Mouse (Mus musculus) ES-Bruce4 (cell line): ENCODE data around the gene Slc22a8. TPM values are rescaled to one million over a fixed set of nuclear protein-coding genes. Genes with fewer than 3 reads are reported as not detected.

ENCODE experiments used
- H3K27ac ChIP-seq: 2 replicates; pipeline ENCODE4 v1.5.1; 2012; ENCODE audit warnings: low read length, inconsistent platforms; ENCODE audit not compliant: insufficient read depth
- H3K27me3 ChIP-seq: 2 replicates; pipeline ENCODE4 v1.6.1; 2012; ENCODE audit warnings: mild to moderate bottlenecking, low read length, inconsistent platforms; ENCODE audit not compliant: control insufficient read depth, poor library complexity, insufficient read depth, severe bottlenecking
- H3K36me3 ChIP-seq: 2 replicates; pipeline ENCODE4 v1.6.1; 2012; ENCODE audit warnings: inconsistent platforms, mild to moderate bottlenecking, low read length, moderate library complexity; ENCODE audit not compliant: control insufficient read depth, poor library complexity, insufficient read depth, severe bottlenecking
- H3K4me1 ChIP-seq: one replicate; pipeline ENCODE4 v1.8.1; 2011; ENCODE audit warnings: low read length; ENCODE audit not compliant: control insufficient read depth, insufficient read depth
- H3K4me3 ChIP-seq: 2 replicates; pipeline ENCODE4 v1.5.1; 2011; ENCODE audit warnings: low read depth, mild to moderate bottlenecking, low read length
- H3K9ac ChIP-seq: 2 replicates; pipeline ENCODE4 v1.6.1; 2012; ENCODE audit warnings: low read depth, mild to moderate bottlenecking, inconsistent platforms; ENCODE audit not compliant: poor library complexity, severe bottlenecking
- H3K9me3 ChIP-seq: replicated peaks from 2 replicates; pipeline ENCODE4 v1.6.1; 2012; ENCODE audit warnings: mild to moderate bottlenecking, low read length, inconsistent platforms; ENCODE audit not compliant: control insufficient read depth, poor library complexity, insufficient read depth, severe bottlenecking
- CTCF ChIP-seq: IDR thresholded peaks from one replicate; pipeline ENCODE4 v1.8.1; 2011; ENCODE audit warnings: low read depth, low read length
- EP300 ChIP-seq: IDR thresholded peaks from 2 replicates; pipeline ENCODE4 v1.6.1; 2011; ENCODE audit warnings: low read depth, low read length; ENCODE audit not compliant: insufficient read depth
- POLR2A ChIP-seq: IDR thresholded peaks from one replicate; pipeline ENCODE4 v1.8.1; 2011; ENCODE audit warnings: low read length; ENCODE audit not compliant: insufficient read depth
- polyA plus RNA-seq: library from polyadenylated mRNA; stranded (reverse); fragments of >200 nt; gene quantifications from 2 replicates; pipeline ENCODE4 v1.2.4, GENCODE M21; 2011; ENCODE audit warnings: low read depth; ENCODE audit not compliant: missing spikeins, insufficient read depth, insufficient read length

Gene Slc22a8
- polyA plus RNA-seq, 1 experiment = not detected

DNA sequence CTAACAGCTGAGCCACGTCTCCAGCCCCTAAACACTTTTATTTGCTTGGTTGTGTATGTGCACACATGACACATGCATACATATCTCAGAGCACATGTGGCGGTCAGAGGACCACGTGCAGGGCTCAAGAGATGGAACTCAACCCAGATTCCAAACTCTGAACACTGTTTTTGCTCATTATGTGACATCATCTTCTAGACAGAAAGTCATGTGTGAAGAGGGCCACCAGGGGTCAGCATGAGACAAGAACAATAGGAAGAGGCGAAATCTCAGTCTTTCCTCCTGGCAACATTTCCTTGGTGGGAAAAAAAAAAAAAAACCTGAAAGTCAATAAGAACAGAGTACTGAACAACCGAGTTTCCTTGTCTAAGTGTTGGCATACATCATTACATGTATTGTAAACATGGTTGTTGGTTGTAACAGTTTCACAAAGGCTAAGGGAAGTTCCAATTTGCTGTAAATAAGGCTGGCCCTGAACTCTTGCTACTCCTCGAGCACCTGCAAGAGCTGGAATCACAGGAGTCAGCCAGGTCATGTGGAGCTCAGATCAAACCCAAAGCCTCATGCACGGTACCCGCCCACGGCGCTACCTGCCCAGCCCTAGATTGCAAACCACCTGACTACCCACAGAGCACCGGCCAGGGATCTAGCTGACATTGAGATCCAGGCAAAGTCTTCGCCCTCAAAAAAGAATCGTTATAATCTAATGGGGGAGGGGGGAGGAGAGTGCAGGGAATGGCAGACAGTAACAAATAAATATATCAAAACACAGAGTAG is 23.8 kb upstream of the Slc22a8 start:
- Histone ChIP-seq H3K27ac (no peak overlapping the region), H3K36me3 (no peaks in the 10 kb centered on the region), H3K27me3 (no peaks in the 10 kb centered on the region; the same call in 1 of the 2 replicates), H3K4me1 (no peaks in the 10 kb centered on the region), H3K9me3 (no peaks in the 10 kb centered on the region), H3K9ac (no peak overlapping the region), H3K4me3 (no peak overlapping the region)
- peak; percentile 9 for TF ChIP-seq CTCF
- TF ChIP-seq POLR2A = no peak
- no peak for TF ChIP-seq EP300

DNA sequence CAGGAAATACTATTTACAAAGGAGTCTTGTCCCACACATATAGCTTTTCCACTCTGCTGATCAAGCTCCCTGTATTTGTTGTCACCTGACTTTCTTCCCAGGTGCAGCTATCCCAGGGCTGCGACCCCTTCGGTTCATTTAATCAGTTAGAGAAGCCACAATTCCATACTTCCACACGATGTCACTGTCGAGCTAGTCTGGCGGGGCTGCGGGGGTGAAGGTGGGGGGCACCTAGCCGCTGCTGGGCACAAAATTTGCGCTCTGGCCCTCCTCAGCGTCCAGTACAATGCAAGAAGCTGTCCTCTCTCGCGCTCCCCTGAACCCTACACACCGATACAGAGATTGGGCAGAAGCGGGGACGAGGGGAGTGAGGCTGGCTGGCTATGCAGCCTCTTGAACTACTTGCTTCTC is 21.6 kb upstream of the Slc22a8 start:
- H3K27me3 ChIP-seq = no peaks in the 10 kb centered on the region
- no peaks in the 10 kb centered on the region for H3K4me1 ChIP-seq
- H3K4me3 ChIP-seq = peak overlapping the region; percentile 36; the same call in 1 of the 2 replicates
- H3K36me3 ChIP-seq = no peaks in the 10 kb centered on the region
- TF ChIP-seq POLR2A (no peak), EP300 (no peak), CTCF (peak; percentile 56)
- H3K27ac ChIP-seq = no peak overlapping the region
- H3K9me3 ChIP-seq = no peaks in the 10 kb centered on the region
- H3K9ac ChIP-seq = no peak overlapping the region

DNA sequence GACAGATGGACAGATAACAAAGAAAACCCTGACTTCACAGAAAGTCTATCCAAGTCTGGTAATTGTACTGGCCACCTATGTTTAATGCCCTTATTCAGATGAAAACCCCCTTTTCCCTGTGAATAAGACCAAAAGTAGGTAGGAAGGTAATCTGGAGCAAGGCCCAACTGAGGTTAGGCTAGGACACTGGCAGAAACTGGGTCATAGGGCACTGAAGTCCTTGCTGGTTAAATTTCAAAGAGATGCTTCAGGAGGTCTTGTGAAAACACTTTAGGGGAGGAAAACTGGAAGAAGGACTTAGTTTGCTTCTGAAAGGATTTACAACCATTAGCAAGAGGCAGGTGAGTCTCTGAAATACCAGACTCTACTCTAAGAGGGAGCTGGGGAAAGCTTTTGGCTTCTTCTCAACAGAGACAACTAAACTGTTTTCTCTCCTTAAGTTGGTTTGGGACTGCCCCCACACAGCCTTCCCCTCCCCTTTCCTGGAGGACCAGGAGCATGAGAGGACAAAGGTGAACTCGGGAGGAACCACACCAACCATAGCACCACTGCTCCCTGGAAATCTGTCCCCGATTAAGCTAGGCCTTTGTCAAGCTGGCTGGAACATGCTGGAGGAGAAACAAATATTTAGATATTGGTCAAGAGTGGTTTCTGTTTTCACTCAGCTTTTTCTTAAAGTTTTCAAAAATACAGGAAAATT is 20.6 kb upstream of the Slc22a8 start:
- no peak overlapping the region for H3K9ac ChIP-seq
- H3K36me3 ChIP-seq = no peaks in the 10 kb centered on the region
- no peak overlapping the region for H3K4me3 ChIP-seq
- no peaks in the 10 kb centered on the region for H3K4me1 ChIP-seq
- H3K27me3 ChIP-seq = no peaks in the 10 kb centered on the region
- H3K27ac ChIP-seq = no peak overlapping the region
- no peaks in the 10 kb centered on the region for H3K9me3 ChIP-seq
- no peak for TF ChIP-seq EP300
- no peak for TF ChIP-seq POLR2A
- TF ChIP-seq CTCF = no peak

DNA sequence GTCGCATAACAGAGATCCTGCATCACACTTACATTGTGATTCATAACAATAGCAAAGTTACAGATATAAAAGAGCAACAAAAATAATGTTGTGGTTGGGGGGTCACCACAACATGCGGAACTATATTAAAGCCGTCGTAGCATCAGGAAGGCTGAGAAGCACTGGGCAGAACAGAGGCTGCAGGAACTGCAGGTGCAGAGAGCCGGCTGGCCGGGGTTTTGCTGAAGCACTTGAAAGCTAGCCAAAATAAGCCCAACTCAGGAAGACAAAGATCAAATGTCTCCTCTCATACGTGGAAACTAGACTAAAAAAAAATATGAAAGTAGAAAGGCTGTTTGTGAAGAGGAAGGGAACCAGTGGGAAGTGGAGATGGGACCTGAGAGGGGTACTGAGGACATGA is 19.3 kb upstream of the Slc22a8 start:
- H3K27me3 ChIP-seq = no peaks in the 10 kb centered on the region

DNA sequence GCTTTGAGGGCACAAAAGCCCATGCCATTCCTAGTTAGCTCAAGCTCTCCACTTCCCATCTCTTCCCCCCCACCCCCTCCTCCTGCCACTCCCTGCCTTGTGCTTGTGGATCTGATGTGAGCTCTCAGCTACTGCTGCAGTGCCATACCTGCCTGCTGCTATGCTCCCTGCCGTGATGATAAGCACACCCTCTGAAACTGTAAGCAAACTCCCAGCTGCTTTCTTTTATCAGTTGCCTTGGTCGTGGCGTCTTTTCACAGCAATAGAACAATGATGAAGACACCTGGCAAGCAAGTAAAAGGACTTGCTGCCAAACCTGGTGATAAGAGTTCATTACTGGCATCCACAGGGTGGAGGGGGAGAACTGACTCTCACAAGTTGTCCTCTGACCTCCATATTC is 18.6 kb upstream of the Slc22a8 start:
- no peaks in the 10 kb centered on the region for H3K36me3 ChIP-seq
- TF ChIP-seq EP300 (no peak), POLR2A (no peak), CTCF (no peak)

More for the DNA sequence above, 19.3 kb upstream of the Slc22a8 start:
- Histone ChIP-seq H3K4me3 (no peak overlapping the region), H3K9me3 (no peaks in the 10 kb centered on the region), H3K36me3 (no peaks in the 10 kb centered on the region), H3K27ac (no peak overlapping the region), H3K4me1 (no peaks in the 10 kb centered on the region), H3K9ac (no peak overlapping the region)
- no peak for TF ChIP-seq POLR2A
- no peak for TF ChIP-seq EP300
- TF ChIP-seq CTCF = no peak

DNA sequence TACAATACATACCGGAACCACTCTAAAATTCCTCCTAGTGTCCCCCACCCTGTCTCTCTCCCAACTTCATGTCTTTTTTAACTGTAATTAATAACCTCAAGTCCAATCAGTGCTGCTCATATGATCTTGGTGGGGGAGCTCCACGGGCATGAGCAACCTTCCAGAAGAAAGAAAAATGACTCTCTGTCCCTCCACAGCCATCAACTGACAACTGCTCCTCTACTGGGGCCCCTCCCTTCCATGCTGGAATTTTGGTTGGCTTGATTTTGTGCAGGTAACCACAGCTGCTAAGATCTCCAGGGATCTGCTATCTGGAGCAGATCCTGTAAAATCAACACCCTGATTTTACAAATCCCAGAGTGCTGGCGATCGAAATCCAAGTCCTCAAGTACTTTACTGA is 13.6 kb upstream of the Slc22a8 start:
- no peak for TF ChIP-seq CTCF
- TF ChIP-seq POLR2A = no peak
- TF ChIP-seq EP300 = no peak
- Histone ChIP-seq H3K27ac (no peak overlapping the region), H3K9me3 (no peaks in the 10 kb centered on the region)

More for the DNA sequence above, 18.6 kb upstream of the Slc22a8 start:
- Histone ChIP-seq H3K27me3 (no peaks in the 10 kb centered on the region), H3K9ac (no peak overlapping the region), H3K4me1 (no peaks in the 10 kb centered on the region), H3K4me3 (no peak overlapping the region), H3K27ac (no peak overlapping the region), H3K9me3 (no peaks in the 10 kb centered on the region)

More for the DNA sequence above, 13.6 kb upstream of the Slc22a8 start:
- Histone ChIP-seq H3K36me3 (no peaks in the 10 kb centered on the region), H3K4me1 (no peaks in the 10 kb centered on the region), H3K27me3 (no peaks in the 10 kb centered on the region), H3K9ac (no peak overlapping the region), H3K4me3 (no peak overlapping the region)
